Mouse (Mus musculus) Muller cell, postnatal 12 days (primary cell): ENCODE measurements around the gene Adgrf1.

Experiments used
- DNase-seq: peaks from one replicate; pipeline ENCODE4 v3.0.0-alpha.2; 2015; ENCODE audit errors: inconsistent ontology term

The Adgrf1 gene

GRCm38 (mm10) chr17:43270161-43270560 lies at the start of gene Adgrf1:
Adgrf1 (plus strand) TSS chr17:43270329.
- DNase-seq = no peak

DNA sequence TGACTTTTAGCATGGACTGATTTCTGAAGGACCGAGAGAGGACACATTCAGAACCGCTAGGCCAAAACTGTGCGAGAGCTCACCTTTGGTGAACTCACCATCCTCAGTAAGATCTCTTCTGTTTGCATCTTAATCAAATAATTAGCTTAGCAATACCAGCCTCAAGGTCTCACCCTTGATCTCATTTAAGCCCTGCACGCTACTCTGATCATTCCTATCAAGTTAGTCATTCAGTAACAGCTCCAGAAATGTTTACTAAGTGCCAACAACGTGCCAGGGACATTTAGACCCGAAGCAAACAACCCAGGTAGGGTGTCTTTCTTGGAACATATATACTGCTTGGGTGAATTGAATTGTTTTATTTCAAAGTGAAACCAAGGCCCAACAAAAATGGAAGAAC lies 44.0 kb upstream of the Adgrf1 start:
- no peak for DNase-seq

GRCm38 (mm10) chr17:43229621-43230513 lies 40.3 kb upstream of the Adgrf1 start:
- DNase-seq = peak; percentile 70

GRCm38 (mm10) chr17:43230821-43231220 lies 39.3 kb upstream of the Adgrf1 start:
- no peak for DNase-seq

DNA sequence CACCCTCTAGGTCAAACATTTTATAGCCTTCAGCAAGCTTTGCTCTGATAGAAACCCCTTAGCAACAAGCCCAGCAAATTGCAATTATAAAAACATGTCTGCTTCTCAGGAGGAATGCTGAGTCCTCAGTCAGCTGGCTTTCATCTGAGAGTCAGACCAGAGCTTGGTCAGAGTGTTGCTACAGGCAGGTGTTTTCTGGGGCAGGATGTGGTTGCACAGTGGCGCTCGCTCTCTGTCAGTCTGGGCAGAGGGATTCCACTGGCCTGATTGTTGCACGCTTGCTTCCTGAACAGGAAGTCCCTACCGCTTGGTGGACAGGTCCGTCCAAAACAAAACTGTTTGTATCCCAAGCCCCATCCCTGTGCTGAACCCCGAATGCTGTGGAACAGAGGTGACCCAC lies 37.4 kb upstream of the Adgrf1 start:
- peak; percentile 36 for DNase-seq

DNA sequence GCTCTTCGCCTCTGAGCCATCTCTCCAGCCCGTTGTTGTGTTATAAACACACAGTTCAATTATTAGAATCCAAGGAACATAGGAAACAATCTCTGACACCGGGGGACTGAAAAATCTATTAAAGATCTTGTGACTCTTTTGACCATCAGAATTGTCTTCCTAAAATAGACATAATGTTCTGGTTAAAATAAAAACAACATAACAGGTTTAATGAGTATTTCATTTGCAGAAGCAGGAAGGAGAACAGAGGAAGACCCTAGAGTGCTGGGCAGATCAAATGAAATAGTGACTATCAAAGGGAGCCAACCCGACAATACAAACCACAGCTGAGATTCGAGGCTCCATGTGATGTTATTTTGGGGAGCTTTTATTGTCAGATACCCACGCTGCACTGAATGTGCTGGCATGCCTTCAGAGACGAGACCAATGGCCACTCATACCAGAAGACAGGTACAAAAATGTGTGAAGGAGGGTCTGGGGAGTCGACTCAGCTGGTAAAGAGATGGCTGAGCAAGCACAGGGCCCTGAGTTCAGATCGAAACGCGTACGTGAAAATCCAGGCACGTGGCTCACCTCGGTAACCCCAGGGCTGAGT lies 33.4 kb upstream of the Adgrf1 start:
- no peak for DNase-seq

DNA sequence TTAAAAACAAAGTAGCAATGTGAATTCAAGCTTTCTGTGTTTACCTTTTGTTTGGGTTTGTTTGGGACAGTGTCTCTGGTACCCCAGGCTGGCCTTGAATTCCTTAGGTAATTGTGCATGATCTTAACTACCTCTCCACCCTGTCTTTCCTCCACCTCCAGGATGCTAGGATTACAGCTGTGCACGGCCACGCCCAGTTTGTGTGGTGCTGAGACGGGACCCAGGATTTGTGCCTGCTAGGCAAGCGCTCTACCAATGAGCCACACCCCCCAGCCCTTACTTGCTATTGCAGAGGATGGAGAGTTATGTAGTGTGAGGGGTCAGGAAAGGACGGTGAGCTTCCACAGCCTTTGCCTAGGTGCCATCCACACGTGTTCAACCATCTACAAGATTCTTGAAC lies 31.1 kb upstream of the Adgrf1 start:
- no peak for DNase-seq

DNA sequence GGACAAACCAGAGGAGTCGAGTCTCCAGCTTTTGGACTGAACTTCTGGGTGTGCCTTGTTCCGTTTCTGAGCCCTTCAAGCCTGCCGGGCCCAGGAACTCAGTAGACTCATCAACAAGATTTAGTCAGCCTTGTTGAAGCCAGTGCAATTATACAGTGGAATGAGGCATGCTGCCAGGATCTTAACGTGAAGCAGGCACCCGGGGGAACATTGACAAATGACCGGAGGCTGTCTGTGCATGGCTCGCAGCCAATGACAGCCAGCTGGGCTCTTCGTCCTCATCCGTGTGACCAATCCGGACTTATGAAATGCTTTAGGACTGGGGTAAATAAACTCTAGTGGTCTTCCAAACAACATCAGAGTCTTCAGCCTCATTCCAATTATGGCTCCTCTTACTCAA lies 29.0 kb upstream of the Adgrf1 start:
- DNase-seq = peak; percentile 90

DNA sequence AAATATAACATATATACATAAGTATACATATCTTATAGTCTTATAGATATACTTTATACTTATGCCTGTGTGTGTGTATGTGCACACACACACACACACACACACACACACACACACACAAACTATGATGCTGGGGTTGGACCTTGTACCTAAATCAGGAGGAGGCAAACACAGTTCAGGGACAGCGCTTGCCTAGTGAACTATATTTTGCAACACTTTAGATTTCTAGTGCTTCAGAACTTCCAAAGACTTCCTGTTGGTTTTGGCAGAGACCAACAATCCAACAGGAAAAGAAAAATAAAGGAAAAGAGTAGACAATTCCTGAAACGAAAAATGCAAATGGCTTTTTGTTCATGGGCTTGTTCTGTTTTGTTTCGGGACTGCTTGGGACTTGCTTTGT lies 27.5 kb upstream of the Adgrf1 start:
- DNase-seq = no peak

- no peak for DNase-seq
Observed at GRCm38 (mm10) chr17:43245364-43245763, 24.8 kb upstream of the Adgrf1 start.

DNA sequence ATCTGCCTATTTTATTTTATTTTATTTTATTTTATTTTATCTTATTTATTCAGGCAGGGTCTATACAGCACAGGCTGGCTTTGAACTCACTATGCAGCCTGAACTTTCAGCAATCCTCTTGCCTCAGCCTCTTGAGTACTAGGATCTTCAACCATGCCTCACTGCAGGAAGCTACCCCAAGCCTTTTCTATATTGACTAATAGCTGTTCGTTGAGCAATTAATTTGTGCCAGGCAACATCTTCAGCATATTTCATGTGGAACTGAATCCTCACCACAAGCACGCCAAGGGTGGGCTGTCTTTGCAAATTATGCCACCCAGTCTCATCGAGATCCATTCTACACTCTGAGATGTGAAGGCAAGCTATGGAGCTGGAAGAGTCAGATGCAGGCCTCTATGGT lies 22.9 kb upstream of the Adgrf1 start:
- no peak for DNase-seq

- DNase-seq = peak; percentile 50
Observed at GRCm38 (mm10) chr17:43249645-43250044, 20.5 kb upstream of the Adgrf1 start.

- DNase-seq = peak; percentile 75
Observed at GRCm38 (mm10) chr17:43251249-43252125, 18.6 kb upstream of the Adgrf1 start.

- no peak for DNase-seq
Observed at GRCm38 (mm10) chr17:43252846-43253245, 17.3 kb upstream of the Adgrf1 start.

DNA sequence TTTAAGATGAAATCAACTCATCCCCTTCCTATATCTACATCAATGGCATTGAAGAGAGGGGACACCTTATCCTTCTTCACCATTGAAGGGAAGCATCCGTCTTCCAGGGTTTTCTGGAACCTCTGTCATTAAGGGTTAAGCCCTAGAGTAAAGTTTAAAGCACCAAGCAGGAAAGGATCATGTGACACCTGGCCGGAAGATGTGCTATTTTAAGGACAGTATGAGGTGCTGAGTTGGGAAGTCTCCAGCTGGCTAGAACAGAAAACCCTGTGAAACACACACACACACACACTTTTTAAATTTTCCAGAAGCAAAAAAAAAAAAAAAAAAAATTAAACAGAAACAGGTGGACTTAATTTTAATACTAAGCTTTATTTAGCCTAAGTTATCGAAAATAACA lies 15.9 kb upstream of the Adgrf1 start:
- no peak for DNase-seq

- DNase-seq = no peak
Observed at GRCm38 (mm10) chr17:43256536-43257135, 13.5 kb upstream of the Adgrf1 start.

DNA sequence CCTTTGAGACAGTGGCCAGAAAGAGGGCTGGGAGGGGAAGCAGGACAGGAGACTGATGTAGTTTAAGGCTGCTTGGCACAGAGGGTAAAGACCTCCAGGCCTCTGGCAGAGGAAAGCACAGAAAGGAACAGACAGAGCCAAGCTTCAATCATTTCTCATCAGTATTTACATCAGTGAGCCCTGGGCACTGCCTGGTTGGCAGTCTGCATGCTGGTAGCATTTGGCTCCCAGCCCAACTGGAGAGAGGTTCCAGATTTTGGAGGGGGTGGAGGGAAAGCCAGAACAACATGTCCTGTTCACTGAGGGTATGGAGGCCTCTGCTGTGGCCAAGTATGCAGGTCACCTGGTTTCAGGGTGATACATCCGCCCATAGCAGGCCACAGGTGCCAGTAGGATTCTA lies 12.4 kb upstream of the Adgrf1 start:
- DNase-seq = peak; percentile 60

GRCm38 (mm10) chr17:43261937-43262336 lies 8.2 kb upstream of the Adgrf1 start:
- no peak for DNase-seq

GRCm38 (mm10) chr17:43264739-43265138 lies 5.4 kb upstream of the Adgrf1 start:
- DNase-seq = no peak

DNA sequence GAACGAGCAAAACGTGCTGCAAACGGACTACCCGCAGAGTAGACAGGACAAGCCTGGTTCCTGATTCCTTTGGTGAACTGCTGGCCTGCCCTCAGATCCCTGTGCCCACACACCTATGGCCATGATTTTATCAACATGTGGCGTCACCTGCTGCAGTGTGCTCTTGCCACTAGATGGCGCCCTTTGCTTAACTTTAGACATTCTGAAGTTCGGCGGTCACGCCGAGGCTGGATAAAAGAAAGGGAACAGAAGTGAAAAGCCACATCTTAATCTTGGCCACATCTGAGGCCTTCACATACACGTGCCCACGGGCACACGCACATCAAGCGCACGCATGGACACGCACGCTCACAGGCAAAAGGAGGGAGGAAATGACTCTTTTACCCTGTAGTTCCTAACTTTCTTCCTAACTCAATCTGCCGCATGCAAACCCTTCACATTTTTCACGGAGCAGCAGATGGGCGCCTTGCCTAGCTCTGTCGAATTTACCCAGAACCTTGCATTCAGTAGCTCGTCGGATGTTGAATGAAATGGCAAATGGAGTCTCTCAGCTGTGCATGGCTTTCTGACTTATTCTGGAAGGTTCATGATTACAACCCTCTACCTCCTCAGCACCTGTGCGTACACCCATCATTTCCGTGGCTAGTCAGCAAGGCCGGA lies 4.8 kb upstream of the Adgrf1 start:
- peak; percentile 66 for DNase-seq

GRCm38 (mm10) chr17:43265944-43266343 lies 4.2 kb upstream of the Adgrf1 start:
- no peak for DNase-seq
